Mouse (Mus musculus) kidney, postnatal 0 days (tissue): ENCODE results near the gene Msi1. TPM values are rescaled to one million over a fixed set of nuclear protein-coding genes. Genes with fewer than 3 reads are reported as not detected.

Experiments used
- ATAC-seq: fragments of 200-750 bp; cut with Nextera tagmentation; replicated peaks from 2 replicates; pipeline ENCODE4 v1.8.0; 2017; ENCODE audit warnings: low read depth, moderate number of reproducible peaks, moderate TSS enrichment, moderate library complexity; ENCODE audit not compliant: low FRiP score
- DNase-seq: peaks from one replicate; pipeline ENCODE4 v3.0.0-alpha.2; 2016; ENCODE audit warnings: low spot score
- H3K27ac ChIP-seq: fragments of 300-500 bp; sonication (generic); 2 replicates; pipeline ENCODE4 v1.5.1; 2014; ENCODE audit warnings: mild to moderate bottlenecking
- H3K27me3 ChIP-seq: fragments of 300-500 bp; sonication (generic); 2 replicates; pipeline ENCODE4 v1.6.1; 2014; ENCODE audit warnings: low read length, mixed read lengths; ENCODE audit not compliant: insufficient read depth
- H3K36me3 ChIP-seq: fragments of 300-500 bp; sonication (generic); 2 replicates; pipeline ENCODE4 v1.6.1; 2014; ENCODE audit warnings: low read length, mixed read lengths; ENCODE audit not compliant: insufficient read depth
- H3K4me1 ChIP-seq: fragments of 300-500 bp; sonication (generic); replicated peaks from 2 replicates; pipeline ENCODE4 v1.6.1; 2014; ENCODE audit warnings: antibody characterized with exemption, low read length, mixed read lengths; ENCODE audit not compliant: insufficient read depth
- H3K4me2 ChIP-seq: fragments of 300-500 bp; sonication (generic); 2 replicates; pipeline ENCODE4 v1.6.1; 2014; ENCODE audit warnings: mild to moderate bottlenecking, low read length, moderate library complexity, mixed read lengths
- H3K4me3 ChIP-seq: fragments of 300-500 bp; sonication (generic); replicated peaks from 2 replicates; pipeline ENCODE4 v1.5.1; 2014; ENCODE audit warnings: low read depth, low read length
- H3K9ac ChIP-seq: fragments of 300-500 bp; sonication (generic); 2 replicates; pipeline ENCODE4 v1.6.1; 2014; ENCODE audit warnings: low read depth, low read length
- H3K9me3 ChIP-seq: fragments of 300-500 bp; sonication (generic); replicated peaks from 2 replicates; pipeline ENCODE4 v1.6.1; 2016; ENCODE audit warnings: low read length, inconsistent platforms, mixed read lengths
- CTCF ChIP-seq: IDR thresholded peaks from 2 replicates; pipeline ENCODE4 v1.5.1; 2016; ENCODE audit warnings: antibody characterized with exemption, low read depth, mild to moderate bottlenecking, moderate library complexity
- WGBS: fragments of 180-500 bp; shearing (Covaris S2); extraction: QIAGEN DNeasy Blood & Tissue Kit; methylation state at CpG from one replicate; pipeline ENCODE4 v1.1.7; 2014; 5-methylcytosine and 5-hydroxymethylcytosine counted together
- polyA plus RNA-seq: library from polyadenylated mRNA; unstranded; fragments of >200 nt; fragmentation: Nextera tagmentation; extraction: Ambion mirVana; gene quantifications from 2 replicates; pipeline ENCODE4 v1.2.1, GENCODE M21; 2015

Gene Msi1
- polyA plus RNA-seq, 1 experiment from 2014 or later: 12.4 TPM

DNA sequence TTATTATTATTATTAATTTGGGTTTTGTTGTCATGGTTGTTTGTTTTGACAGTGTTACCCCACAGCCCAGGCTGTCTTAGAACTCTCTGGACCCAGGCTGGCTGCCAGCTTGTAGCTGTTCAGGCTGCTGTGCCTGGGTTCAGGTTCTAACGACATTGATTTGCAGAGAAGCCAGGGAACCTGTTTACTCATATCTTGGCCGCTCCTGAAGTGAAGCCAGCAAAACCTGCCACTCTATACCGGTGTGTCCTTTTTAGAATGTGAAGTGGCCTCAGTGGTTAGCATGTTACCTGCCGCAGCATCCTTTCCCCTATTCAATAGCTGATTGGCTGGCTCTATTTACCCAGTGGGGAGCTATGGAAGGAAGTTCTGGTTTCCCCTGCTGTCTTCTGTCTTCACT, 57.3 kb downstream of the Msi1 start:
- Histone ChIP-seq H3K27me3 (no peaks in the 10 kb centered on the region), H3K4me3 (no peak overlapping the region), H3K36me3 (no peaks in the 10 kb centered on the region), H3K4me1 (peaks cover 9% of the 10 kb centered on the region; the same call in 1 of the 2 replicates), H3K4me2 (no peak overlapping the region), H3K9me3 (no peaks in the 10 kb centered on the region), H3K27ac (no peak overlapping the region), H3K9ac (no peak overlapping the region)
- 52% methylated on average over 4 of the region's 4 CpGs for WGBS
- TF ChIP-seq CTCF: no peak
- ATAC-seq (no peak), DNase-seq (no peak)

DNA sequence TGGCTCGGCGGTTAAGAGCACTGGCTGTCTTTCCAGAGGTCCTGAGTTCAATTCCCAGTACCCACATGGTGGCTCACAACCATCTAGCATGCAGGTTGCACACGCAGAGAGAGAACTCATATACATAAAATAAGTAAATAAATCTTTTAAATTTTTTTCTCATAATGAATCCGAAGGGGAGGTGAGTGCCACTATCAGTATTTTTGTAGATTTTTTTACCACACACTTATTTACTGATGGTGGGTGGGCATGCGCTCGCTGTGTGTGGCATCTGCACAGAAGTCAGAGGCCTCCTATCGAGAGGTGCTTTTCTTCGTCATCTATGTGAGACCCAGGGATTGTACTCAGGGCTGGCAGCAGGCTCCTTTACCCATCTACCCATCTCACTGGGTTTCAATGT, 58.0 kb downstream of the Msi1 start:
- Histone ChIP-seq H3K36me3 (no peaks in the 10 kb centered on the region), H3K9me3 (no peaks in the 10 kb centered on the region), H3K4me3 (no peak overlapping the region), H3K4me1 (peaks cover 14% of the 10 kb centered on the region; the same call in 1 of the 2 replicates), H3K27ac (no peak overlapping the region), H3K27me3 (no peaks in the 10 kb centered on the region), H3K4me2 (no peak overlapping the region), H3K9ac (no peak overlapping the region)
- DNase-seq (no peak), ATAC-seq (no peak)
- 90% methylated on average over 8 of the region's 8 CpGs for WGBS
- TF ChIP-seq CTCF: no peak

DNA sequence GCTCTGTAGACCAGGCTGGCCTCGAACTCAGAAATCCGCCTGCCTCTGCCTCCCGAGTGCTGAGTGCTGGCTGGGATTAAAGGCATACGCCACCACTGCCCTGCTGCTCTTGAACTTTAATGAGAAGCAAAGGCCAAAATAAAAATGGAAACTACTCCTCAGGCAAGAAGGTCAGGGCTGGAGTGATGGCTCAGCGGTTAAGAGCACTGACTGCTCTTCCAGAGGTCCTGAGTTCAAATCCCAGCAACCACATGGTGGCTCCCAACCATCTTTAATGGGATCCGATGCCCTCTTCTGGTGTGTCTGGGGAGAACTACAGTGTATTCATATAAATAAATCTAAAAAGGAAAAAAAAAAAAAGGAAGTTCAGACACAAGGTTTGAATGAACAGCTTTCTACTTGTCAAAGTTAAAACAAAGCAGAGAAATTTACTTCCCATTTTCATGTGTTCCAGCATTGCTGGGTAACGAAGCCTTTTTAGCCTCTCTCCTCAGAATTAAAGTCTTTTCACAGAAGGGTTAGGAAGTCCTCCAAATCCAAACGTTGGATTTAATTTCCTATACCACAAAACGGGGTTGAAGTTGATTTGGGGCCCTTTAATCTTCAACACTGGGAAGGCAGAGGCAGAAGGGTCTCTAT, 58.7 kb downstream of the Msi1 start:
- H3K27ac ChIP-seq: no peak overlapping the region
- 74% methylated on average over 9 of the region's 9 CpGs for WGBS
- H3K9ac ChIP-seq: no peak overlapping the region
- DNase-seq (no peak), ATAC-seq (no peak)
- no peaks in the 10 kb centered on the region for H3K36me3 ChIP-seq
- H3K4me3 ChIP-seq: no peak overlapping the region
- no peaks in the 10 kb centered on the region for H3K9me3 ChIP-seq
- no peak for TF ChIP-seq CTCF
- no peaks in the 10 kb centered on the region for H3K27me3 ChIP-seq
- H3K4me1 ChIP-seq: peaks cover 14% of the 10 kb centered on the region; the same call in 1 of the 2 replicates
- no peak overlapping the region for H3K4me2 ChIP-seq

DNA sequence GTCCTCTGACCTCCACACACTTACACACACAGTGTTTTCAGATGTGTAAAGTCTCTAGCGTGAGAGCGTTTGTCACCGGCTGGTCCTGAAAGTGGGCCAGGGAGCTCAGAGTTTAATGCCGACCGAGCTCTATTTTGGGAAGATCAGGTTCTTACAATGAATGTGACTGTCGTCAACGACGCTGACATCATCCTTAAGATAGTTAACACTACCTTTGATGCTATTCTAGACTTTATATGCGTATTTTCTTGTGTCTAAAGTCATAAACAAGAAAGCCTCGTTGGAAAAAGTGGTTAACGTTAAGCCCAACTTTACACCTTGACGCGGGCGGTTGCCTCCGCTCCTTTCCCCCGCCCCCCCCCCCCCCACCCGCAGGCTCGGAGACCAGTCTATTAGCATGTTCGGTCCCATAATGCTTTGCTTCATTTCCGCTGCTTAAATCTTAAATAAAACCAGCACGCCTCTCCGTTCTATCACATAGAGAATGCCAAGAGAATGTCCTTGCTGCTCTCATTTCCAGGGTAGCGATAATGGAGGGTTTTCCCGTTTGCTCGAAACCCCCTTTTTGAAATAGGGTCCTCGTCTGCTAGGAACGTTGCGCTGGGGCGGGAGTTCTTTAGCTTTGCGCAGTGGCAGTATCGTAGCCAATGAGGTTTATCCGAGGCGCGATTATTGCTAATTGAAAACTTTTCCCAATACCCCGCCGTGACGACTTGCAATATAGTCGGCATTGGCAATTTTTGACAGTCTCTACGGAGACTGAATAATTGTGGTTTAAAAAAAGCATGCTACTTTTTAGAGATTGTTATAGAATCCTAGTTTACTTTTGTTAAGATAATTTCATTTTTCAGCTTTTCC, 59.7 kb downstream of the Msi1 start:
- H3K4me3 ChIP-seq: peak overlapping the region; percentile 28
- H3K9ac ChIP-seq: peak overlapping the region; percentile 83
- TF ChIP-seq CTCF: no peak
- no peaks in the 10 kb centered on the region for H3K9me3 ChIP-seq
- under 1% methylated on average over 39 of the region's 39 CpGs for WGBS
- H3K36me3 ChIP-seq: no peaks in the 10 kb centered on the region
- H3K4me2 ChIP-seq: peak overlapping the region; percentile 69
- no peaks in the 10 kb centered on the region for H3K27me3 ChIP-seq
- peaks cover 14% of the 10 kb centered on the region; the same call in 1 of the 2 replicates for H3K4me1 ChIP-seq
- peak; percentile 63 for ATAC-seq
- peak overlapping the region; percentile 100 for H3K27ac ChIP-seq
- peak; percentile 91 for DNase-seq

DNA sequence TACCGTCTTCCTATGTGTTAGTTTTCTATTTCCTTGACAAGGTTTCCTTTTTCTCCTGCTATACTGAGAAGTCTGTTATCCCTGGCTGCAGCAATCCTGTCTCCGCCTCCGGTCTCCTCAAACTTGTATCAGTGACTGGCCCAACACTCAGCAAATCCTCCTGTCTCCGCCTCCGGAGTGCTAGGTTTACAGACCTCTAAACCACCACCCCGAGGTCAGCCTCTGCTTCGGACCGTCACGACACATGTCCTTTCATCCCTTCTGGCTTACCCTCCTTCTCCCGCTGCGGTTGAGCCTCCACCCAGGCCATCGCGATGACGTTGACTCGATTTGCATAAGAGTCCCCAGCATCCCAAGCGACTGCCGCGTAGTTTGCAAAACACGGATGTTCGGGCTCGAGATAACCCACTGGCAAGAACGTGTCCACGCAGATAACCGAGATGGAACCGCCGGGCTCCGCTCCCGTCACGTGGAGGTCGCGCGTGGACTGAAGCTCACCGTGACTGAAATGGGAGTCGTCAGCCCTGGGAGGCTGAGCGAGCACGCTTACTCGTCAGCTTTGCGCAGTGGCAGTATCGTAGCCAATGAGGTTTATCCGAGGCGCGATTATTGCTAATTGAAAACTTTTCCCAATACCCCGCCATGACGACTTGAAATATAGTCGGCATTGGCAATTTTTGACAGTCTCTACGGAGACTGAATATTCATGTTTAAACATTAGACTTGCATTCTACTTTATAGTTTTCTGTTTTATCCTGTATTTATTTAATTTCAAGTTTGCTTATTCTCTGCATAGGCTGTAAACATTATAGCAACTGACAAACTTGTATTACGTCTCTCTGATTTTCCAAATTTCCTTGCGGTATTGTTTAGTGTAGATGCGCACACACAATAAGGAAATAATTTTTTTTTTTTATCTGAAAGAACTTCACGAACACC, 60.6 kb downstream of the Msi1 start:
- under 1% methylated on average over 50 of the region's 50 CpGs for WGBS

DNA sequence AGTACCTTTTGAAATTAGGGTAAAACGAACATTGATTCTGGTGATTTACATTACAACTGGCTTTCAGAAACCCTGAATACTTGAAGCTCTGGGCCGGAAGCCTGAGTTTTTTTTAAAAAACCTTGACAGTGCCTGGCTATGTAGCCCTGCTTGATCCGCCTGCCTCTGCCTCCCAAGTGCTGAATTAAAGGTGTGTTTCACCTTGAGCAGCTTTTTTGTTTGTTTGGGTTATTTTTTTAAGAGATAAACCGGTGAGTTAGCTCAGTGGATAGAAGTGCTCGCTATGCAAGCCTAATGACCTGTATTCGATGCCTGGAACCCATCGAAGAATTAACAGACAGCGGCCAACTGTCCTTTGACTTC, 61.2 kb downstream of the Msi1 start:
- Histone ChIP-seq H3K9ac (no peak overlapping the region), H3K4me3 (no peak overlapping the region), H3K9me3 (no peaks in the 10 kb centered on the region), H3K4me1 (peaks cover 14% of the 10 kb centered on the region; the same call in 1 of the 2 replicates), H3K4me2 (peak overlapping the region; percentile 69), H3K36me3 (no peaks in the 10 kb centered on the region), H3K27ac (peak overlapping the region; percentile 57; the same call in 1 of the 2 replicates), H3K27me3 (no peaks in the 10 kb centered on the region)
- ATAC-seq (no peak), DNase-seq (no peak)
- 10% methylated on average over 8 of the region's 8 CpGs for whole genome bisulfite sequencing
- no peak for TF ChIP-seq CTCF

More for the DNA sequence above, 60.6 kb downstream of the Msi1 start:
- Histone ChIP-seq H3K4me3 (peak overlapping the region; percentile 28), H3K4me2 (peak overlapping the region; percentile 69), H3K27ac (peak overlapping the region; percentile 100), H3K36me3 (no peaks in the 10 kb centered on the region), H3K9ac (peak overlapping the region; percentile 83), H3K9me3 (no peaks in the 10 kb centered on the region), H3K27me3 (no peaks in the 10 kb centered on the region), H3K4me1 (peaks cover 14% of the 10 kb centered on the region; the same call in 1 of the 2 replicates)
- DNase-seq (peak; percentile 93), ATAC-seq (peak; percentile 84)
- no peak for TF ChIP-seq CTCF
